Mouse (Mus musculus) MEL (cell line): ENCODE data around the gene Pdgfra. TPM values are rescaled to one million over a fixed set of nuclear protein-coding genes. Genes with fewer than 3 reads are reported as not detected.

ENCODE experiments used
- DNase-seq: peaks from one replicate; pipeline ENCODE4 v3.0.0; 2011; ENCODE audit warnings: low read depth, low spot score
- H3K27ac ChIP-seq: 2 replicates; pipeline ENCODE4 v1.5.1; 2012; ENCODE audit warnings: low read depth, mild to moderate bottlenecking, control low read depth, low read length, moderate library complexity; ENCODE audit not compliant: control insufficient read depth
- H3K27me3 ChIP-seq, 2 experiments: fragments of 150-350 bp in 1 of 2; sonication (generic) in 1 of 2; 2 replicates each; pipeline ENCODE4 v1.6.1; 2012; ENCODE audit warnings: low read length in 2 of 2, mild to moderate bottlenecking in 2 of 2, improper control_type of control experiment in 1 of 2, moderate library complexity in 1 of 2; ENCODE audit not compliant: insufficient read depth in 2 of 2, control insufficient read depth in 1 of 2
- H3K36me3 ChIP-seq, 2 experiments: 2 replicates each; pipeline ENCODE4 v1.6.1; 2012 to 2014; ENCODE audit warnings: low read length in 2 of 2, improper control_type of control experiment in 1 of 2, inconsistent platforms in 1 of 2, mild to moderate bottlenecking in 1 of 2; ENCODE audit not compliant: insufficient read depth in 2 of 2, control insufficient read depth in 1 of 2
- H3K4me1 ChIP-seq, 2 experiments: fragments of 150-350 bp in 1 of 2; sonication (generic) in 1 of 2; 2 replicates each; pipeline ENCODE4 v1.6.1; 2012; ENCODE audit warnings: low read length in 2 of 2, improper control_type of control experiment in 1 of 2, mild to moderate bottlenecking in 1 of 2; ENCODE audit not compliant: insufficient read depth in 2 of 2, control insufficient read depth in 1 of 2
- H3K4me3 ChIP-seq, 2 experiments: fragments of 150-350 bp in 1 of 2; sonication (generic) in 1 of 2; 2 replicates each; pipeline ENCODE4 v1.5.1; 2012; ENCODE audit warnings: low read depth in 2 of 2, low read length in 2 of 2, mild to moderate bottlenecking in 2 of 2, moderate library complexity in 2 of 2, control low read depth in 1 of 2, improper control_type of control experiment in 1 of 2; ENCODE audit not compliant: control insufficient read depth in 1 of 2, insufficient read depth in 1 of 2
- H3K79me2 ChIP-seq: 2 replicates; pipeline ENCODE4 v1.6.1; 2012; ENCODE audit warnings: mild to moderate bottlenecking, low read length, moderate library complexity; ENCODE audit not compliant: control insufficient read depth, poor library complexity, insufficient read depth
- H3K9ac ChIP-seq: 2 replicates; pipeline ENCODE4 v1.6.1; 2012; ENCODE audit warnings: low read depth, mild to moderate bottlenecking, control low read depth, low read length, moderate library complexity; ENCODE audit not compliant: control insufficient read depth, poor library complexity, severe bottlenecking
- H3K9me3 ChIP-seq: fragments of 150-350 bp; sonication (generic); replicated peaks from 2 replicates; pipeline ENCODE4 v1.6.1; 2012; ENCODE audit warnings: mild to moderate bottlenecking, low read length, improper control_type of control experiment, moderate library complexity; ENCODE audit not compliant: insufficient read depth
- BHLHE40 ChIP-seq: IDR thresholded peaks from 2 replicates; pipeline ENCODE4 v1.6.1; 2012; ENCODE audit warnings: low read depth, mild to moderate bottlenecking, inconsistent platforms, low read length, improper control_type of control experiment, borderline replicate concordance
- CHD2 ChIP-seq: IDR thresholded peaks from 2 replicates; pipeline ENCODE4 v1.6.1; 2011; ENCODE audit warnings: low read length, improper control_type of control experiment
- CTCF ChIP-seq, 3 experiments: IDR thresholded peaks in 2 of 3; conservative IDR thresholded peaks in 1 of 3; 2 replicates each; pipeline ENCODE4 v1.5.1; 2011 to 2012; ENCODE audit warnings: low read length in 3 of 3, low read depth in 2 of 3, mild to moderate bottlenecking in 2 of 3, improper control_type of control experiment in 1 of 3, inconsistent platforms in 1 of 3, mixed read lengths in 1 of 3, moderate library complexity in 1 of 3; ENCODE audit not compliant: control insufficient read depth in 1 of 3, insufficient read depth in 1 of 3, poor library complexity in 1 of 3, severe bottlenecking in 1 of 3
- ELF1 ChIP-seq: IDR thresholded peaks from 2 replicates; pipeline ENCODE4 v1.6.1; 2014; ENCODE audit warnings: low read depth, mild to moderate bottlenecking, inconsistent platforms, low read length, improper control_type of control experiment, moderate library complexity
- GATA1 ChIP-seq: IDR thresholded peaks from 2 replicates; pipeline ENCODE4 v1.6.1; 2011; ENCODE audit warnings: low read depth, low read length, improper control_type of control experiment
- JUND ChIP-seq: IDR thresholded peaks from 2 replicates; pipeline ENCODE4 v1.6.1; 2011; ENCODE audit warnings: low read depth, mild to moderate bottlenecking, improper control_type of control experiment, low read length
- KAT2A ChIP-seq: conservative IDR thresholded peaks from 2 replicates; pipeline ENCODE4 v1.6.1; 2012; ENCODE audit warnings: low read depth, low read length, improper control_type of control experiment, inconsistent platforms
- MAFK ChIP-seq: IDR thresholded peaks from 2 replicates; pipeline ENCODE4 v1.6.1; 2011; ENCODE audit warnings: low read depth, mild to moderate bottlenecking, low read length, improper control_type of control experiment, borderline replicate concordance
- MYB ChIP-seq: IDR thresholded peaks from 2 replicates; pipeline ENCODE4 v1.6.1; 2011; ENCODE audit warnings: mild to moderate bottlenecking, low read depth, low read length, improper control_type of control experiment
- MYC ChIP-seq: IDR thresholded peaks from 2 replicates; pipeline ENCODE4 v1.6.1; 2011; ENCODE audit warnings: low read depth, mild to moderate bottlenecking, low read length, improper control_type of control experiment, moderate library complexity
- NELFE ChIP-seq: IDR thresholded peaks from 2 replicates; pipeline ENCODE4 v1.6.1; 2011; ENCODE audit warnings: low read depth, low read length, improper control_type of control experiment
- NRF1 ChIP-seq: IDR thresholded peaks from 2 replicates; pipeline ENCODE4 v1.6.1; 2014; ENCODE audit warnings: low read depth, mild to moderate bottlenecking, inconsistent platforms, low read length, improper control_type of control experiment, moderate library complexity; ENCODE audit not compliant: poor library complexity, insufficient read depth, severe bottlenecking
- POLR2AphosphoS5 ChIP-seq: IDR thresholded peaks from 2 replicates; pipeline ENCODE4 v1.6.1; 2012; ENCODE audit warnings: low read depth, borderline replicate concordance, mild to moderate bottlenecking, inconsistent platforms, low read length, moderate library complexity, mixed read lengths
- RAD21 ChIP-seq: IDR thresholded peaks from 2 replicates; pipeline ENCODE4 v1.6.1; 2011; ENCODE audit warnings: mild to moderate bottlenecking, low read depth, low read length, improper control_type of control experiment
- RCOR1 ChIP-seq: IDR thresholded peaks from 2 replicates; pipeline ENCODE4 v1.6.1; 2012; ENCODE audit warnings: low read depth, mild to moderate bottlenecking, inconsistent platforms, low read length, improper control_type of control experiment
- SIN3A ChIP-seq: IDR thresholded peaks from 2 replicates; pipeline ENCODE4 v1.6.1; 2012; ENCODE audit warnings: low read length, improper control_type of control experiment, inconsistent platforms
- SMC3 ChIP-seq: IDR thresholded peaks from 2 replicates; pipeline ENCODE4 v1.6.1; 2011; ENCODE audit warnings: low read depth, low read length, improper control_type of control experiment
- TAL1 ChIP-seq: IDR thresholded peaks from 2 replicates; pipeline ENCODE4 v1.6.1; 2012; ENCODE audit warnings: mild to moderate bottlenecking, inconsistent platforms, low read length, moderate library complexity, mixed read lengths
- TCF12 ChIP-seq: IDR thresholded peaks from 2 replicates; pipeline ENCODE4 v1.6.1; 2014; ENCODE audit warnings: low read depth, mild to moderate bottlenecking, inconsistent platforms, low read length, improper control_type of control experiment, moderate library complexity
- USF1 ChIP-seq: IDR thresholded peaks from 2 replicates; pipeline ENCODE4 v1.6.1; 2014; ENCODE audit warnings: low read depth, mild to moderate bottlenecking, inconsistent platforms, low read length, improper control_type of control experiment, moderate library complexity
- USF2 ChIP-seq, 2 experiments: IDR thresholded peaks; 2 replicates each; pipeline ENCODE4 v1.6.1; 2011 to 2012; ENCODE audit warnings: improper control_type of control experiment in 2 of 2, low read length in 2 of 2, borderline replicate concordance in 1 of 2, inconsistent platforms in 1 of 2, low read depth in 1 of 2, mild to moderate bottlenecking in 1 of 2; ENCODE audit not compliant: insufficient read depth in 1 of 2
- ZC3H11A ChIP-seq: IDR thresholded peaks from 2 replicates; pipeline ENCODE4 v1.6.1; 2012; ENCODE audit warnings: low read depth, mild to moderate bottlenecking, inconsistent platforms, low read length, improper control_type of control experiment
- ZKSCAN1 ChIP-seq: IDR thresholded peaks from 2 replicates; pipeline ENCODE4 v1.6.1; 2012; ENCODE audit warnings: low read depth, mild to moderate bottlenecking, inconsistent platforms, low read length, improper control_type of control experiment, moderate library complexity
- ZMIZ1 ChIP-seq: IDR thresholded peaks from 2 replicates; pipeline ENCODE4 v1.6.1; 2012; ENCODE audit warnings: low read depth, mild to moderate bottlenecking, inconsistent platforms, low read length, improper control_type of control experiment, moderate library complexity
- ZNF384 ChIP-seq: IDR thresholded peaks from 2 replicates; pipeline ENCODE4 v1.6.1; 2012; ENCODE audit warnings: low read depth, mild to moderate bottlenecking, inconsistent platforms, low read length, improper control_type of control experiment
- polyA plus RNA-seq, 2 experiments: library from polyadenylated mRNA; stranded (reverse) in 1 of 2; unstranded in 1 of 2; fragments of >175 nt in 1 of 2; fragments of >200 nt in 1 of 2; gene quantifications; 2 replicates each; pipeline versions ENCODE4 v1.2.1 to v1.2.4; 2012; ENCODE audit warnings: low replicate concordance in 2 of 2, low read depth in 1 of 2; ENCODE audit not compliant: insufficient read length in 2 of 2, insufficient read depth in 1 of 2, missing spikeins in 1 of 2
- total RNA-seq: library from RNA; depleted of rRNA; stranded (reverse); fragments of 300-350 nt; gene quantifications from 2 replicates; pipeline ENCODE4 v1.2.3, GENCODE M21; 2012

Gene Pdgfra
- total and polyA plus RNA-seq, 3 experiments: 0.07 TPM; not detected in 2

- Histone ChIP-seq H3K4me3 (peak overlapping the region; percentile 44 to 61), H3K4me1 (no peaks in the 10 kb centered on the region)
- no peak for DNase-seq
- TF ChIP-seq MYC (no peak), SIN3A (peak; percentile 35; the same call in 1 of the 2 replicates)
- TF ChIP-seq, all 39 proteins: peak for 1
- no peaks in the 10 kb centered on the region for H3K36me3 ChIP-seq
- H3K9ac ChIP-seq: no peak overlapping the region; the same call in 1 of the 2 replicates
- H3K9me3 ChIP-seq: no peaks in the 10 kb centered on the region
- H3K27ac ChIP-seq: no peak overlapping the region
- H3K27me3 ChIP-seq: 0 out of 4 replicates have a peak, but pooled peaks cover 0 to 2% of the 10 kb centered on the region in 2 experiments
- H3K79me2 ChIP-seq: no peaks in the 10 kb centered on the region
Measured at GRCm38 (mm10) chr5:75156554-75157036, 4.5 kb downstream of the Pdgfra start.

- no peak overlapping the region for H3K27ac ChIP-seq
Measured at GRCm38 (mm10) chr5:75157038-75157437, 4.9 kb downstream of the Pdgfra start.

GRCm38 (mm10) chr5:75160530-75161170, 8.6 kb downstream of the Pdgfra start:
- no peak for TF ChIP-seq GATA1
- no peak for TF ChIP-seq SIN3A
- no peak for TF ChIP-seq RCOR1
- TF ChIP-seq RAD21: no peak
- TF ChIP-seq KAT2A: no peak
- no peak for TF ChIP-seq SMC3
- no peak for TF ChIP-seq TCF12
- TF ChIP-seq MAFK: no peak
- no peak for TF ChIP-seq TAL1
- no peak for TF ChIP-seq USF1
- TF ChIP-seq MYC: no peak
- TF ChIP-seq NRF1: no peak
- no peak for TF ChIP-seq BHLHE40
- TF ChIP-seq ELF1: no peak
- TF ChIP-seq CTCF (IDR thresholded peaks at IDR 0.05 in 2 of 3, conservative IDR thresholded peaks at IDR 0.05 in 1 of 3; ENCODE audit: control insufficient read depth in 1 of 3, insufficient read depth in 1 of 3, low read depth in 2 of 3, low read length in 3 of 3, poor library complexity in 1 of 3, severe bottlenecking in 1 of 3): no peak
- TF ChIP-seq NELFE: no peak
- no peaks in the 10 kb centered on the region for H3K79me2 ChIP-seq

More at GRCm38 (mm10) chr5:75157038-75157437, 4.9 kb downstream of the Pdgfra start:
- no peaks in the 10 kb centered on the region for H3K36me3 ChIP-seq
- H3K4me3 ChIP-seq: peak overlapping the region; percentile 44 to 61
- no peaks in the 10 kb centered on the region for H3K79me2 ChIP-seq
- H3K9ac ChIP-seq: no peak overlapping the region
- no peak; the same call in 1 of the 2 replicates for TF ChIP-seq SIN3A
- TF ChIP-seq MYB: no peak
- peak; percentile 78 to 89 (median 84) for TF ChIP-seq CTCF (IDR thresholded peaks at IDR 0.05 in 2 of 3, conservative IDR thresholded peaks at IDR 0.05 in 1 of 3; ENCODE audit: control insufficient read depth in 1 of 3, insufficient read depth in 1 of 3, low read depth in 2 of 3, low read length in 3 of 3, poor library complexity in 1 of 3, severe bottlenecking in 1 of 3)
- no peak for TF ChIP-seq USF2 (IDR thresholded peaks at IDR 0.05; ENCODE audit: borderline replicate concordance in 1 of 2, insufficient read depth in 1 of 2, low read depth in 1 of 2, low read length in 2 of 2)
- no peak for TF ChIP-seq USF1
- no peak for TF ChIP-seq ZKSCAN1
- TF ChIP-seq CHD2: no peak
- TF ChIP-seq SMC3: peak; percentile 90
- no peak for TF ChIP-seq RCOR1
- peak; percentile 96 for TF ChIP-seq RAD21
- no peak for TF ChIP-seq BHLHE40
- no peak for TF ChIP-seq ZMIZ1
- TF ChIP-seq ZC3H11A: peak; percentile 95
- TF ChIP-seq POLR2AphosphoS5: no peak
- TF ChIP-seq JUND: peak; percentile 65; the same call in 1 of the 2 replicates
- TF ChIP-seq ZNF384: peak; percentile 69
- TF ChIP-seq, all 39 proteins: peak for 6
- DNase-seq: peak; percentile 85
- H3K4me1 ChIP-seq: no peaks in the 10 kb centered on the region
- no peaks in the 10 kb centered on the region for H3K9me3 ChIP-seq
- H3K27me3 ChIP-seq: 0 out of 4 replicates have a peak, but pooled peaks cover 0 to 2% of the 10 kb centered on the region in 2 experiments

More at GRCm38 (mm10) chr5:75160530-75161170, 8.6 kb downstream of the Pdgfra start:
- Histone ChIP-seq H3K36me3 (no peaks in the 10 kb centered on the region), H3K4me3 (no peak overlapping the region), H3K4me1 (no peaks in the 10 kb centered on the region), H3K9me3 (no peaks in the 10 kb centered on the region), H3K27ac (no peak overlapping the region), H3K27me3 (peaks cover 0 to 7% of the 10 kb centered on the region in 2 experiments; a peak in 1 of 4 replicates), H3K9ac (no peak overlapping the region)
- no peak for DNase-seq
